Comparison of ENCODE assay signal across 8 mouse cellular contexts in genomic region chr5:103760425-103761131, GRCm38 (mm10).
DNase-seq lines count a peak whose midpoint lies in the region; ATAC-seq and TF ChIP-seq lines count a peak whose summit lies in the region.

No protein-coding gene starts in this region.

- DNase-seq in ES-CJ7 (ENCODE audit: low read depth, low spot score), result peak; percentile 73
- DNase-seq in hindbrain, embryonic 14.5 days (ENCODE audit: low spot score), result no peak
- peak; percentile 63 for DNase-seq in liver, adult 2 months (ENCODE audit: extremely low read depth, low read depth, low spot score)
- no peak for DNase-seq in urinary bladder, postnatal 36 days (ENCODE audit: low spot score in 2 of 2)

- no peak for TF ChIP-seq CTCF in bone marrow macrophage, adult 2 months (IDR thresholded peaks at IDR 0.05; ENCODE audit: low read depth, low read length)
- no peak for TF ChIP-seq CTCF in liver, adult 2 months (IDR thresholded peaks at IDR 0.05; ENCODE audit: low read depth, low read length)

- H3K4me2 ChIP-seq in forebrain, embryonic 12.5 days, result peak overlapping the region; percentile 60
- peak overlapping the region; percentile 68 for H3K4me2 ChIP-seq in hindbrain, embryonic 14.5 days (replicated peaks)
- H3K4me2 ChIP-seq in midbrain, embryonic 16.5 days (ENCODE audit: low read length), result peak overlapping the region; percentile 64
- peak overlapping the region; percentile 73 for H3K4me2 ChIP-seq in stomach, embryonic 15.5 days

- peaks cover 66% of the 10 kb centered on the region for H3K4me1 ChIP-seq in bone marrow macrophage, adult 2 months (ENCODE audit: control insufficient read depth, insufficient read depth, low read length)
- peaks cover 12% of the 10 kb centered on the region for H3K4me1 ChIP-seq in forebrain, embryonic 12.5 days
- H3K4me1 ChIP-seq in hindbrain, embryonic 14.5 days (replicated peaks; ENCODE audit: control insufficient read depth, insufficient read depth, low read length), result peaks cover 11% of the 10 kb centered on the region
- peaks cover 37% of the 10 kb centered on the region for H3K4me1 ChIP-seq in liver, adult 2 months (ENCODE audit: control insufficient read depth, insufficient read depth, low read length)
- peaks cover 3% of the 10 kb centered on the region; the same call in 1 of the 2 replicates for H3K4me1 ChIP-seq in midbrain, embryonic 16.5 days (ENCODE audit: control insufficient read depth, insufficient read depth, low read length)
- peaks cover 15% of the 10 kb centered on the region; the same call in 1 of the 2 replicates for H3K4me1 ChIP-seq in stomach, embryonic 15.5 days

- peaks cover 23% of the 10 kb centered on the region; the same call in 1 of the 2 replicates for H3K27me3 ChIP-seq in forebrain, embryonic 12.5 days
- peaks cover 4% of the 10 kb centered on the region; the same call in 1 of the 2 replicates for H3K27me3 ChIP-seq in hindbrain, embryonic 14.5 days (ENCODE audit: control insufficient read depth, insufficient read depth, low read length)
- H3K27me3 ChIP-seq in liver, adult 2 months (ENCODE audit: control insufficient read depth, insufficient read depth, low read length), result no peaks in the 10 kb centered on the region
- peaks cover 5% of the 10 kb centered on the region for H3K27me3 ChIP-seq in midbrain, embryonic 16.5 days (ENCODE audit: control insufficient read depth, insufficient read depth, low read depth, low read length)
- H3K27me3 ChIP-seq in stomach, embryonic 15.5 days (replicated peaks), result no peaks in the 10 kb centered on the region

- peak overlapping the region; percentile 87 for H3K27ac ChIP-seq in bone marrow macrophage, adult 2 months (ENCODE audit: insufficient read depth, low read depth, low read length)
- H3K27ac ChIP-seq in forebrain, embryonic 12.5 days, result 0 out of 2 replicates have a peak overlapping the region, but pooled peaks have one; percentile 36
- peak overlapping the region; percentile 47; the same call in 1 of the 2 replicates for H3K27ac ChIP-seq in hindbrain, embryonic 14.5 days
- peak overlapping the region; percentile 68 for H3K27ac ChIP-seq in liver, adult 2 months (replicated peaks; ENCODE audit: insufficient read depth, low read depth, low read length)
- peak overlapping the region; percentile 42; the same call in 1 of the 2 replicates for H3K27ac ChIP-seq in midbrain, embryonic 16.5 days (ENCODE audit: low read length)
- H3K27ac ChIP-seq in stomach, embryonic 15.5 days, result peak overlapping the region; percentile 74

- H3K79me2 ChIP-seq in liver, adult 2 months (ENCODE audit: control insufficient read depth, insufficient read depth, low read length), result peaks cover 39% of the 10 kb centered on the region

- no peaks in the 10 kb centered on the region for H3K9me3 ChIP-seq in forebrain, embryonic 12.5 days
- H3K9me3 ChIP-seq in hindbrain, embryonic 14.5 days (ENCODE audit: control insufficient read depth, low read length), result 0 out of 2 replicates have a peak, but pooled peaks cover 1% of the 10 kb centered on the region
- H3K9me3 ChIP-seq in midbrain, embryonic 16.5 days (replicated peaks; ENCODE audit: control insufficient read depth, low read length, poor library complexity, severe bottlenecking), result no peaks in the 10 kb centered on the region; the same call in 1 of the 2 replicates
- H3K9me3 ChIP-seq in stomach, embryonic 15.5 days, result no peaks in the 10 kb centered on the region

- no peak for TF ChIP-seq POLR2A in bone marrow macrophage, adult 2 months (IDR thresholded peaks at IDR 0.05; ENCODE audit: borderline replicate concordance, low read depth, low read length)
- no peak for TF ChIP-seq POLR2A in liver, adult 2 months (IDR thresholded peaks at IDR 0.05; ENCODE audit: extremely low read depth, insufficient read depth, low read length)

- 3% methylated on average over 20 of the region's 20 CpGs for WGBS in forebrain, embryonic 12.5 days
- 5% methylated on average over 20 of the region's 20 CpGs for WGBS in hindbrain, embryonic 14.5 days
- 1% methylated on average over 20 of the region's 20 CpGs for WGBS in liver, adult 2 months
- WGBS in midbrain, embryonic 16.5 days, result 6% methylated on average over 20 of the region's 20 CpGs
- 2% methylated on average over 20 of the region's 20 CpGs for WGBS in stomach, embryonic 15.5 days

- peak overlapping the region; percentile 59 for H3K4me3 ChIP-seq in bone marrow macrophage, adult 2 months (ENCODE audit: insufficient read depth, low read length)
- H3K4me3 ChIP-seq in forebrain, embryonic 12.5 days (replicated peaks), result peak overlapping the region; percentile 36
- H3K4me3 ChIP-seq in hindbrain, embryonic 14.5 days (replicated peaks; ENCODE audit: low read length), result peak overlapping the region; percentile 28
- H3K4me3 ChIP-seq in liver, adult 2 months (ENCODE audit: insufficient read depth, low read depth, low read length), result peak overlapping the region; percentile 32
- peak overlapping the region; percentile 29 for H3K4me3 ChIP-seq in midbrain, embryonic 16.5 days (ENCODE audit: low read depth, low read length)
- H3K4me3 ChIP-seq in stomach, embryonic 15.5 days (replicated peaks), result peak overlapping the region; percentile 39

- H3K9ac ChIP-seq in forebrain, embryonic 12.5 days, result peak overlapping the region; percentile 48
- H3K9ac ChIP-seq in hindbrain, embryonic 14.5 days, result peak overlapping the region; percentile 57
- peak overlapping the region; percentile 56 for H3K9ac ChIP-seq in liver, adult 2 months (ENCODE audit: low read depth, low read length)
- H3K9ac ChIP-seq in midbrain, embryonic 16.5 days (ENCODE audit: low read depth, low read length), result peak overlapping the region; percentile 54
- H3K9ac ChIP-seq in stomach, embryonic 15.5 days, result peak overlapping the region; percentile 16; the same call in 1 of the 2 replicates

- no peaks in the 10 kb centered on the region for H3K36me3 ChIP-seq in forebrain, embryonic 12.5 days (replicated peaks)
- H3K36me3 ChIP-seq in hindbrain, embryonic 14.5 days (replicated peaks; ENCODE audit: control insufficient read depth, insufficient read depth), result no peaks in the 10 kb centered on the region
- H3K36me3 ChIP-seq in liver, adult 2 months (ENCODE audit: control insufficient read depth, insufficient read depth, low read length), result no peaks in the 10 kb centered on the region
- H3K36me3 ChIP-seq in midbrain, embryonic 16.5 days (ENCODE audit: control insufficient read depth, insufficient read depth, low read length), result no peaks in the 10 kb centered on the region
- no peaks in the 10 kb centered on the region for H3K36me3 ChIP-seq in stomach, embryonic 15.5 days

- ATAC-seq in forebrain, embryonic 12.5 days (ENCODE audit: low FRiP score), result no peak
- peak; percentile 31; the same call in 1 of the 2 replicates for ATAC-seq in hindbrain, embryonic 14.5 days (ENCODE audit: low FRiP score)
- ATAC-seq in midbrain, embryonic 16.5 days, result 0 out of 2 replicates have a peak, but pooled peaks have one; percentile 39
- ATAC-seq in stomach, embryonic 15.5 days (ENCODE audit: insufficient read depth, low FRiP score, low read depth), result peak; percentile 76

Comparison
In these comparisons a context has a peak if more than half of its experiments do, and no peak if none do; other contexts are left out.
1. DNase-seq: peak in ES-CJ7 (single experiment) and liver, adult 2 months (single experiment); none in hindbrain, embryonic 14.5 days (single experiment) and urinary bladder, postnatal 36 days (0 of 2).
2. H3K27ac ChIP-seq: peak in every context shown above with its lines; median percentile 87 in bone marrow macrophage, adult 2 months; 74 in stomach, embryonic 15.5 days; 68 in liver, adult 2 months; 47 in hindbrain, embryonic 14.5 days; 42 in midbrain, embryonic 16.5 days; 36 in forebrain, embryonic 12.5 days.
3. Peak in every context shown above with its lines, with median percentiles within 50 percentile points of each other: H3K4me3 ChIP-seq, H3K4me2 ChIP-seq and H3K9ac ChIP-seq.